Mouse (Mus musculus) v-Abl transformed pro-B cells (cell line): ENCODE results near the gene Gm17677.

Experiments
- in situ Hi-C, 2 experiments: fragments of 400-800 bp; cut with MboI; formaldehyde crosslinking; loops; one replicate each; pipeline ENCODE4 v1.15.1; 2025; ENCODE audit not compliant: unreplicated experiment in 2 of 2

The Gm17677 gene

DNA sequence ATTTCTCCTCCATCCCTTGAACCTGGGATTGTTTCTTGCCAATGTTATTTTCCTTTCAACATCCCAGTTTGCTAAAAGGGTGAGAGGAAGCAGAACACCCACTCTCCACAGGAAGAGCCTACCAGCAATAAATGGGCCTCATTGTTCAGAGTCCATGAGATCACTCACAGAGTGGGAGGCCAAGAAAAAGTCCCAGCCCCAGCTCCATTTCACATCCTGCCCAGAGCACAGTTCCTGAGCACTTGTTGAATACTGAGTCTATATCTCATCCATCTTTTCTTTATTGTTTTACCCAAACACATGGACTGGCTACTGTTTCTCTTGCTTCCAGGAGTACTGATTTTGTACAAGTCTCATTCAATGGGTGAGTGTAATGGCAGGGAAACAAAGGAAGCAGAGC is at the start of gene Gm17677:
Gene Gm17677, plus strand, starts transcription at position 301 of the 400 bp plus-strand sequence.
- in situ Hi-C loops = no loop called here

DNA sequence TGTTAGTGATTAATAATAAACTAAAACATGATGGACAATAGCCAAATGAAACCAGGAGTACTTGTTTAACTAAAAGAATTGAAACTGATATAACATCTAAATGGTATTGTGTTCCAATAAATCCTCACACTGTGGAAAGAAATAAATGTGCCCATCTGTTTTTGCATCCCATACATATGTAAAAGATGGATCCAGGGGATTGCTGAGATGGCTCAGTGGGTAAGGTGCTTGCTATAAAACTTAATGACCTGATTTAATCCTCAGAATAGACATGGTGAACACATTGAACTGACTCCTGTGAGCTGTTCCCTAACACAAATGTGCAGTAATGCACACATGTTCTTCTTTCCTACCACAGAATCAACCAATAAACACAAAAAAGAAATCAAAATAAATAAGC is 48.9 kb upstream of the Gm17677 start:
- in situ Hi-C loops = no loop called here

DNA sequence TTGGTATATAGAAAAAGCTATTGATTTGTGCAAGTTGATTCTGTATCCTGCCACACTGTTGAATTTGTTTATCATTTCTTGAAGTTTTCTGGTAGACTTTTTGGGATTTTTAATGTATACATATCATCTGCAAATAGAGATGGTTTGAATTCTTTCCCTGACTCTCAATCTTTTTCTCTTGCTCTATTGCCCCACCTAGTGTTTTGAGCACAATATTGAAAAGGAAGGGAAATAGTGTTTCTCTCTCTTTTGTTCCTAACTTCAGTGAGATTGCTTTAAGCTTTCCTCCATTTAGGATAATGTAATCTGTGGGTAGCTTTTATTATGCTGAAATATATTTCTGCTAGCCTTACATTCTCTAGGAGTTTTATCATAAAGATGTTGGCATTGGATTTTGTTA is 33.6 kb upstream of the Gm17677 start:
- in situ Hi-C loops = no loop called here

GRCm38 (mm10) chr9:35756843-35757242 is 16.0 kb downstream of the Gm17677 start:
- in situ Hi-C loops = no loop called here

- in situ Hi-C loops = no loop called here
Observed at GRCm38 (mm10) chr9:35778009-35778408, 37.2 kb downstream of the Gm17677 start, which contains the start of gene Gm17727. Gm17727 (minus strand) TSS chr9:35778109.

DNA sequence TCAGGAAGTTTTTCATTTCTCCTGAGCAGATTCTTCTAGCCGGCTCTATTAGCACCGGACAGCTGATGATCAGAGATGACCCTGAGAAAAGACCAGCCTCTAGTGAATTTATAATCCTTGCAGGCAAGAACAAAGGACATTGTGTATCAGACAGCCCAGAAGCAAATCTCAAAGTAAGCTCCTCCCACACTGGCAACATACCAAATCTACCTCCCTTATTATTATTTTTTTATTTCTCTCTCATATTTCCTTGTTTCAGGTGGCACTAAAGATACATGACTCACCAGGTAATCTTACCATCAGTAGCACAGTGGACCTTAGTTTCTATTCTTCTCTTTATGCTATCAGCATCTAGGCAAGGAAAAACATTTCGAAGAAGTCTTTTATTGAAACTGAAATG is 49.2 kb downstream of the Gm17677 start, which contains the start of the genes Gm27235 and D730048I06Rik:
Gene Gm27235, minus strand, starts transcription at position 101 of the 400 bp plus-strand sequence.
Gene D730048I06Rik, minus strand, starts transcription at position 112 of the 400 bp plus-strand sequence.
- in situ Hi-C loops = no loop called here
